Mouse (Mus musculus): ENCODE measurements around the gene Zc3hav1.

Zc3hav1 gene

GRCm38 (mm10) chr6:38351930-38352329, 2.5 kb downstream of the Zc3hav1 start:
- no peak for DNase-seq

DNA sequence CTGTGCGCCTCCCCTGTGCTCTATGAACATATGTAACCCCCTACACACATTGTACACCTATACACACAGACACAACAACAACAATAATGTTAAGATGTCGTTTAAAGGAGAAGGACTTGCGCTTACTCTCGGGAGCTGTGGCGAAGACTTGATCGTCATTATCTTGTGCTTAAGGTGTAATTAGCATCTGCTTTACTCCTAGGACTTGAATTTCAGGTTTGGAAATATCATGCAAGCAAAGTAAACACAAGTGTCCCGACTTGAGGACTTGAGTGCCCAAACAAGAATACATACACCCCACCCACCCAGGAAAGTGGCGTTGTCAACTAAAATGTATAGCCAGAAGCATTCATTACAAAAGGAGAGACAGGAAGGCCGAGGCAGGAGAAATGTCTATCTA, 4.6 kb downstream of the Zc3hav1 start:
- DNase-seq: no peak

- no peak for DNase-seq
Observed at GRCm38 (mm10) chr6:38348811-38349453, 5.5 kb downstream of the Zc3hav1 start.

- DNase-seq: no peak
Observed at GRCm38 (mm10) chr6:38347875-38348274, 6.5 kb downstream of the Zc3hav1 start.

- no peak for DNase-seq
Observed at GRCm38 (mm10) chr6:38345796-38346195, 8.6 kb downstream of the Zc3hav1 start.

DNA sequence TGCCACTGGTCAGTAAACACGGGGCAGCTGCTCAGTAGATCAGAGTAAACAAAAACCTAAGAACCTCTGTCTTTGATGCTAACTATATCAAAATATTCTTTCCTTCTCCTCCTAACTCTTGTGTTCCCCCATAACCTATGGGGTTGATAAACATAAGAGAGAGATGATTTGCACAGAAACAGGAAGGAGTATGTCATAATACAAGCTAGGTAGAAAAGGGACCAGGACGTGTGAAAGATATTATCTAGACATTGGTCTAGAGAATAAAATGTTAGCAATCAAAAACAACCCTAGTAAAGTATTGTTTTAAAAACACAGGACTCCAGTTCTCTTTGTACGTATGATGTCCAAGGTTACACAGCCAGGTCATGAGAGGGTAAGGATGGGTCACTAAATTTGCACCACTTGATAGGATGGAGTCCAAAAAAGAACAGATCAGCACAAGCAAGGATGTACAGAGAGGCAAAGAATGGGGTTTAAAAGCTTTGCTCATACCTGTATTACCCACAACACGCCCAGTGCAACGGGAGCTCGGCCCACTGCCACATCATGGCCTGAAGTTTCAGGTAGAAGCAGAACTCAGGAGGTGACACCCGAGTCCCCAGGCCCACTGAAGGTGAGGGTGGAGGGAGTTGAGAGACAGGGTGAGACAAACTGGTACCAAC, 10.3 kb downstream of the Zc3hav1 start:
- no peak for DNase-seq

GRCm38 (mm10) chr6:38343581-38343980, 10.8 kb downstream of the Zc3hav1 start:
- no peak for DNase-seq

- DNase-seq: no peak
Observed at GRCm38 (mm10) chr6:38342666-38342992, 11.8 kb downstream of the Zc3hav1 start.

DNA sequence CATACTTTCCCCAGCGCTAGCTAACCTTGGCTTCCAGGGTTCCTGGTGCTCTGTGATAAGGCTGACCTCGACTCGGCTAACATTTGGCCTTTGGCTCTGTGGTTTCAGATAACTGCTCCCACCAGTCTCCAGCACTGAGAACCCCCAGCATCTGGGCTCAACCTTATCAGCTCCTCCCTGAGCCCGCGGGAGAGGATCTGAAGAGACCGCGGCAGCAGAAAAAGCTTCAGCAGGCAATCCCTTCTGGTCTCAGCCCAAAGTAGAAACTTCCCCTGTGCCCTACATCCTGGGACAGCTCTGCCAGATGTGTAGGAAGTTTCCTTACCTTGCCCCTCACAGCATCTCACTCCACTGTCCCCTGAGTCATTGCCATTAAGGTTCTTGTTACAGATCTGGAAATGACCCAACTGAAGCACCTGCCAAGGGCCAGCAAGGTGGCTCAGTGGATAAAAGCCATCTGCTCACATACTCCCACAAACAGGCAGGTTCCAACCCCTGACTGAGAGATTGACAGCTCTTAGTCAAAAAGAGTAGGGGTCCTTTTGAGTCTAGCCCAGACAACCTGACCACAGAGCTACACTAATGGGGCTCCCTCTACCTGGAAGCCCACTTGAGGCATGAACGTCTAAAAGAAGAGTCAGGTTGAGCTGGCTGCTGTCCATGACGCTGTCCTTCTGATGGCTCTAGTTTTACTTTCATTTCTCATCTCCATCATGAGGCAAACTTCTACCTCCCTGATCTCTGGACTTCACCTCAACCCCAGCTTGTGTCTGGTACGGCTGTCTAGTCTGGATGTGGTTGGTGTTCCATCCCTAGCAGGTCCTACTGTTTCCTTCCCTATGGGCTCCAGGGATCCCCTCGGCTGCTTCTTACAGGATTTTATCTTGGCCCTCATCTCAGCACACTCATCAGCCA, 12.4 kb downstream of the Zc3hav1 start:
- peak; percentile 66 for DNase-seq

- DNase-seq: no peak
Observed at GRCm38 (mm10) chr6:38339078-38339477, 15.3 kb downstream of the Zc3hav1 start.

DNA sequence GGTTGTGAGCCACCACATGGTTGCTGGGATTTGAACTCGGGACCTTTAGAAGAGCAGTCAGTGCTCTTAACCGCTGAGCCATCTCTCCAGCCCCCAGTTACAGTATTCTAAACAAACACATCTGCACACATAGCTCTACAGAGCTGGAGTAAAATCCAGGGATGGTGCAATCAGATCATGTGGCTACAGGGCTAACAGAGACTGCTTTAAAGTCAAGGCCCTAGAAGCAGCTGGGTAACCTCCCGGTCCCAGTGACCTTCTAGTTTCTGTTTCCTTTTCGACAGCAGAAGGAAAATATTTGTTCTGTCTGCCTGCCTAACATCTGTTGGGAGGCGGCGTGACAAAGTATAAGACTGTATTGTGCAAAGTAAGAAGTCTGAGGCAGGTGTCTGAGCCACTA, 16.5 kb downstream of the Zc3hav1 start:
- DNase-seq: no peak

DNA sequence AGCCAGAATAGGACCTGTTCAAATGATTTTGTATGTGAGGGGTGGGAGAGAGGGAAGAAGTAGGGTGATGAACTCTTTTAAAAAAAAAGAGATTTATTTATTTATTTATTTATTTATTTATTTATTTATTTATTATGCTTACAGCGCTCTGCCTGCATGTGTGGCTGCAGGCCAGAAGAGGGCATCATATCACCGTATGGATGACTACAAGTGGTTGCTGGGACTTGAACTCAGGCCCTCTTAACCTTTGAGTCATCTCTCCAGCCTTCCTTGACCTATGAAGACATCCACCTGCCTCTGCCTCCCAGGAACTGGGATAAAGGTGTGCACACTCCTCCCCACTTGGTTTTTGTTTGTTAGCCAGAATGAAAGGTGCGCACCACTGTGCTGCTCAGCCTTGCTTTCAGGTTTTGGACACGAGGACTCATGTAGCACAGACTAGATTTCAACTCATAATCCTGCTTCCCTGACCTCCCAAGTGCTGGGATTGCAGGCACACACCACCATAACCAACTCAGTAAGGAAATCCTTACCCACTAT, 17.2 kb downstream of the Zc3hav1 start:
- DNase-seq: no peak

DNA sequence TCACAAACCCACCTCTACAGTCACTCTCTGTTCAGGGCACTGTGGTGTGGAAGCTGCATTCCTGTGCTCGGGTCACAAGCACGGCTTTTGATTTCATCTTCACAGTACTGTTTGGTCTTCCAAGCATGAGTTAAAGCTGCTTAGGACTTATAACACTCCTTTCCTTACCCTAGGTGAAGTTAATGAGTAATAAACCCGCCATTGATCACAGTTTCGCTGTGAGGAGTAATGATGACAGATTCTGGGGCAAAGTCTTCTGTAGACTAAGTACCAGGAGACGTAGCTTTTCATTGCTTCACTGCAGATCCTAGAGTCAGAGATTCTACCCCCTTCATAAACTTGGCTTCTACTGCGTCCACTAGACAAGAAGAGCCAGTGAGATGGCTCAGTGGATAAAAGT, 19.1 kb downstream of the Zc3hav1 start:
- DNase-seq: no peak

DNA sequence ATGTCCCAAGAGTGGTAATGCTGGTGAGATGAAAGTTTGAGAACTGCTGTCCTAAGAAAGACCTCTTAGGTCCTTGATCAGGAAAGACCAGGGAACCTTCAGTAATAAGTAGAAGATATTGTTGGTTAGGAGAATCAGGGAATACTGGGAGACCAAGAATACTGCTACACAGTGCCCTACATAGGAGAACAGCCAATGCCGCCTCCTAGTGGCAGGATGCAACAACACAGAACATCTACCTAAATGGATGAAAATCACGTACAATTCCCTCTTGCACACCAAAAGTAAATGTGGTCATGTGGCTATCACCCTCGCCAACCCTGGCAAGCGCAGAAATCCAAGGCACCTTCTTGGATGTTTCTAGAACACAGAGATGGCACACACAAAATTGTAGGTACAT, 27.8 kb downstream of the Zc3hav1 start:
- DNase-seq: peak; percentile 39

DNA sequence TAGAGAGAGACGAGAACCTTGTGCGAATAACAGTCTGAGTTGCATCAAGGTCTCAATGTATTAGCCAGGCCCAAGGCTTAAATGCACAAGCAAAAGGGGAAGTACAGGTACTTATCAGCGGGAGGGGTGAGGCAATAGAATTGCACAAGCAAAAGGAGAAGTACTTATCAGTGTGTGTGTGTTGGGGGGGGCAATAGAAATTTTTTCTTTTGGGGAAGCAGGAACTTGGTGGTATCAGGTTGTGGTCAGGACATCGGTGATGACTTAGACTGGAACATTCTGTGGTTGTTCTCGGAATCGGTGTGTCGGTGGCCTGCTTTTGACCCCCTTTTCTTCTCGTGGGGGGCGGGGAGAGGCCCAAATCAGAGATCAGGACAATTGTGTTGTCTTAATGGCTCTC, 33.8 kb downstream of the Zc3hav1 start:
- DNase-seq: no peak

DNA sequence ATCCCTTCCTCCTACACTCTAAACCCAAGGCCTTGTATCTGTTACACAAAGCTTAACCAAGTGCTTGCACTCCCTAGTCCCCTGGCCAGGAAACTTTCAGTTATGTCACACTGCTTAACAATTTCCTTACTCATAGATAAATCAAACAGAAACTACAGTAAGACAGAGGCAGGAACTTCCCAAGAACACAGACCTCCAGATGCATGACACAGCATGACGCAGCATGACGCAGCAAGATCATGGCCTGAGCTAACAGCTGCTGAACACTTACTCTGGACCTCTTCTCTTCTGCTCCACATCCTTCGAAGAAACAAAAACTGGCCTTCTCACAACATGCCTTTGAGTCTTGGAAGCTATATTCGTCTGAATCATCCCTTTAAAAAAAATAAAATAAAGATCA, 38.4 kb downstream of the Zc3hav1 start:
- no peak for DNase-seq

- DNase-seq: no peak
Observed at GRCm38 (mm10) chr6:38309741-38310140, 44.7 kb downstream of the Zc3hav1 start.

DNA sequence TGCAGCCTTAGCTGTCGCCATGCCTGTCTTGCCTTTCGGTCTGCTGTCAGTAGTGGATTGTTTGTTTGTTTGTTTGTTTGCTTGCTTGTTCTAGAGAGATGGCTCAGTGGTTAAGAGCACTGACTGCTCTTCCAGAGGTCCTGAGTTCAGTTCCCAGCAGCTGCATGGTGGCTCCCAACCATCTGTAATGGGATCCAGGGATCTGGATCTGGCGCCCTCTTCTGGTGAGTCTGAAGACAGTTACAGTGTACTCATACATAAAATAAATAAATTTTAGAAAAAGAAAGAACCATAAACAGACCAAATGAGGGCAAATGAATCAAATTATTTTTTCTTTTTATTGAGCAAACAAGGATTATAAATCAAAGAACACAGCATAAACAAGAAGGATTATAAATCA, 49.4 kb downstream of the Zc3hav1 start:
- DNase-seq: no peak

- peak; percentile 79 for DNase-seq
Observed at GRCm38 (mm10) chr6:38298761-38299401, 55.5 kb downstream of the Zc3hav1 start, which contains the start of gene Zc3hav1l. Zc3hav1l (minus strand) TSS chr6:38299259.

GRCm38 (mm10) chr6:38298246-38298635, 56.2 kb downstream of the Zc3hav1 start:
- peak; percentile 17 for DNase-seq

DNA sequence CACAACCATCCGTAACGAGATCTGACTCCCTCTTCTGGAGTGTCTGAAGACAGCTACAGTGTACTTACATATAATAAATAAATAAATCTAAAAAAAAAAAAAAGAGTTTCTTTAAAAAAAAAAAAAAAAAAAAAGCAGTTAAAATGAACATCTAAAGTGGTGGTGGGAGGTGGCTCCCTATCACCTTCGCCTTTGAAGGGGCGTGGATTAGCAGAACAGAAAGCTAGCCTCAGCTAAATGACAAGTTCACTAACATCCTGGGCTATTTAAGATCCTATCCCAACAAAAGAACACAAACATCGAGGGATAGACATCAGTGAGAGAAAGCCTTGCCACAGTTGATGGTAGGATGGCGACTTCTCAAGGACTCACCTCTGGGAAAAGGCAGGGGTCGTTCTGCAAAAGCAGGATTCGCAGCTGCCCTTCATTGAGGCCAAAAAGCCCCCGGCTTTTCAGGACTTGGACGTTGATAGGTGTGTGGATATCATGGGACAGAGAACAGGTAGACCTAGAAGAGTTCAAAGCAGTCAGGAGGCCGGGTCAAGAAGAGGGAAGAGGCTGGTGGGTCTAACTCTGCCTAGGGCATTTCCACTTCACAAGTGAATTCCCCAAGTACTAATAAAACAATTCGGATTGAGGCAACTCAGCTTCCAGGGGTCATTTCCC, 56.7 kb downstream of the Zc3hav1 start:
- DNase-seq: peak; percentile 10

DNA sequence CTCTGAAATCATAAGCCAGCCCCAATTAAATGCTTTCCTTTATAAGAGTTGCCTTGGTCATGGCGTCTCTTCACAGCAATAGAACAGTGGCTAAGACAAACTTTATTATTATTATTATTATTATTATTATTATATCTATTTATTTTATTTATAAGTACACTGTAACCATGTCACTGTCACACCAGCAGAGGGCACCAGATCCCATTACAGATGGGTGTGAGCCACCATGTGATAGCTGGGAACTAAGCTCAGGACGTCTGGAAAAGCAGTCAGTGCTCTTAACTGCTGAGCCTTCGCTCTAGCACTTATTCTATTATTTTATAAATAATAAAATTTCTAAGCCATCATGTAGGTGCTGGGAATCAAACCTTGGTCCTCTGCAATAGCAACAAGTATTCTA, 60.7 kb downstream of the Zc3hav1 start:
- DNase-seq: no peak

Data from cerebellum, adult 11-12 months (tissue).